Mouse (Mus musculus) liver, embryonic 14.5 days (tissue): ENCODE measurements around the gene Ppp1ca.

Experiments
- CTCF ChIP-seq: IDR thresholded peaks from 2 replicates; pipeline ENCODE4 v1.5.1; 2016; ENCODE audit warnings: antibody characterized with exemption, low read depth, control low read depth
- EP300 ChIP-seq: IDR thresholded peaks from 2 replicates; pipeline ENCODE4 v1.6.1; 2016; ENCODE audit warnings: antibody characterized with exemption, low read depth

- no peak for TF ChIP-seq CTCF
- no peak for TF ChIP-seq EP300
These were observed 30.3 kb downstream of the Ppp1ca start for GRCm38 (mm10) chr19:4222165-4222564.
